Mouse (Mus musculus) testis, adult 10 weeks (tissue): ENCODE results near the gene Serpinb1a. TPM values are rescaled to one million over a fixed set of nuclear protein-coding genes. Genes with fewer than 3 reads are reported as not detected.

Experiments
- polyA plus RNA-seq: library from polyadenylated mRNA; stranded (reverse); fragments of 350-450 nt; fragmentation: Illumina TruSeq; extraction: RNeasy Lipid Tissue Mini Kit (QIAGEN cat#74804); gene quantifications from one replicate; pipeline ENCODE4 v1.2.3, GENCODE M21; 2014; ENCODE audit warnings: low read depth, low replicate concordance

Gene Serpinb1a
- polyA plus RNA-seq = 9.3 TPM

DNA sequence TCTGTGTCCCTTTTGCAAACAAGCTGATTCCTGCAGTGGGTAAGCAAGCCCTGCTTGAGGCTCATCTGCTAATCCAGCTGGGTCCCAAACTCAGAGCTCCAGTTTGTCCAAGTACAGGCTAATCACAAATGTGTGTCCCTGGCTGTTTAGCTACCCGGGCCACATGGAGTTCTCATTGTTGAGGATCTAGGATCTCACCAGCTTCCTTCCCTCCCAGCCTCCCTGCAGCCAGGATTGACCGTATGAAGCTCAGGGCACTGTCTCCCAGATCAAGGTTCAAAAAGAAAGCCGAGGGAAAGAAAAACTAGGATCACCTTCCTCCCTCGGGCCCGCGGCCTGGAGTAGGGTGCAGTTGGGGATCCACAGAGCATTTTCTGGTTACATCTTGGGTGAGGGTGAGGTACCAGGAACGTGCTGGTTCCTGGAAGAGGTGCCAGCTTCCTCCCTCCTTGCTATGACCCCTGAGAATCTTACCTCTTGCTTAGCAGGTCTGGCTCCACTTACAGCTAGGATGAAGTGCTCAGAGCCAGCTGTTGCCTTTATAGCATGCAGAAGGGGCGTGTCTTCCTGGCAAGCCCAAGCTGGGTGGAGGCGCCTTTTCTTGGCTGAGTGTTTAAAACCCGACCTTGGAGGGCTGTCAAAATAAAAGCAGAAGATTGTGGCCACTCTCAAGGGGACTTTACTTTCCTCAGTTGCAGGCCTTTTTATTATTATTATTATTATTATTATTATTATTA is at the start of gene Serpinb1a:
Gene Serpinb1a (minus strand): TSS at position 518 of the 737 bp plus-strand sequence.

DNA sequence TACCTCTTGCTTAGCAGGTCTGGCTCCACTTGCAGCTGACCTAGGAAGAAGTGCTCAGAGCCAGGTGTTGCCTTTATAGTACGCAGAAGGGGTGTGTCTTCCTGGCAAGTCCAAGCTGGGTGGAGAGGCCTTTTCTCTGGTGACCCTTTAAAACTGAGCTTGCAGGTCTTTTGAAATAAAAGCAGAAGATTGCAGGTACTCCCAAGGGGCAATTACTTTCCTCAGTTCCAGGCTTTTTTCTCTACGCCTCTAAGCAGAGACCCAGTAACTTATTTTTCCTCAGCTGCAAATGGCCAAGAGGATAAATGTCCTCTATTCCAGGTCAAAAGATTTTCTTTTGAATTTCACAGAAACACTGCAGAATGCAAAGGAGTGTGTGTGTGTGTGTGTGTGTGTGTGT is 47.1 kb upstream of the Serpinb1a start, which contains the start of gene Serpinb1c:
Gene Serpinb1c (minus strand): TSS at position 101 of the 400 bp plus-strand sequence.

DNA sequence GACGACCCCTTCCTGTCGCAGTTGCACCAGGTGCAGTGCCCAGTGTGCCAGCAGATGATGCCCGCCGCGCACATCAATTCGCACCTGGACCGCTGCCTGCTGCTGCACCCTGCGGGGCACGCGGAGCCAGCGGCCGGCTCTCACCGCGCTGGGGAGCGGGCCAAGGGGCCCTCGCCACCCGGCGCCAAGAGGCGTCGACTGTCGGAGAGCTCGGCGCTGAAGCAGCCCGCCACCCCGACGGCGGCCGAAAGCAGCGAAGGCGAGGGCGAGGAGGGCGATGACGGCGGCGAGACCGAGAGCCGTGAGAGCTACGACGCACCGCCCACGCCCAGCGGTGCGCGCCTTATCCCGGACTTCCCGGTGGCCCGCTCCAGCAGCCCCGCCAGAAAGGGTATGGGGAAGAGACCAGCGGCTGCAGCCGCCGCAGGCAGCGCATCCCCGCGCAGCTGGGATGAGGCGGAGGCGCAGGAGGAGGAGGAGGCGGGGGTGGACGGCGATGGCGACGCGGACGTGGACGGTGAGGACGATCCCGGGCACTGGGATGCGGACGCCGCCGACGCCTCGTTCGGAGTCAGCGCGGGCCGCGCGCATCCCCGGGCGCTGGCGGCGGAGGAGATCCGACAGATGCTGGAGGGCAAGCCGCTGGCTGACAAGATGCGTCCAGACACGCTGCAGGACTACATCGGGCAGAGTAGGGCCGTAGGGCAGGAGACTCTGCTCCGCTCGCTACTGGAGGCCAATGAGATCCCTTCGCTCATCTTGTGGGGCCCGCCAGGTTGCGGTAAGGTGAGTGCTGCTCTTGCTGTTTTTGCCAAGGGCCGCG is 48.5 kb downstream of the Serpinb1a start, which contains the start of gene D930007J09Rik:
Gene D930007J09Rik (minus strand): TSS at position 591 of the 823 bp plus-strand sequence.

GRCm38 (mm10) chr13:32801693-32802221 is 49.2 kb downstream of the Serpinb1a start, which contains the start of gene Wrnip1:
Gene Wrnip1 (plus strand): TSS chr13:32802038.

Other genes starting within 250 kb of the Serpinb1a start
- 1.6 TPM for gene Mylk4, start 67.2 kb downstream of the Serpinb1a start, polyA plus RNA-seq
- 3.3 TPM for gene Wrnip1, start 49.1 kb downstream of the Serpinb1a start, polyA plus RNA-seq
- gene D930007J09Rik, start 48.3 kb downstream of the Serpinb1a start, polyA plus RNA-seq = not detected
- not detected for gene Serpinb1c, start 47.0 kb upstream of the Serpinb1a start, polyA plus RNA-seq
- gene Serpinb6b, start 114.0 kb upstream of the Serpinb1a start, polyA plus RNA-seq = 3.7 TPM
- 7.1 TPM for gene Serpinb9, start 152.1 kb upstream of the Serpinb1a start, polyA plus RNA-seq
- gene Serpinb9b, start 176.2 kb upstream of the Serpinb1a start, polyA plus RNA-seq = 0.25 TPM
- gene Serpinb1b, start 227.4 kb upstream of the Serpinb1a start, polyA plus RNA-seq = 0.32 TPM